Mouse (Mus musculus): ENCODE data around the gene Cep152. TPM values are rescaled to one million over a fixed set of nuclear protein-coding genes. Genes with fewer than 3 reads are reported as not detected.

Gene Cep152
- total and polyA plus RNA-seq, 2 experiments from 2014 or later, result 1.3 to 1.5 TPM

DNA sequence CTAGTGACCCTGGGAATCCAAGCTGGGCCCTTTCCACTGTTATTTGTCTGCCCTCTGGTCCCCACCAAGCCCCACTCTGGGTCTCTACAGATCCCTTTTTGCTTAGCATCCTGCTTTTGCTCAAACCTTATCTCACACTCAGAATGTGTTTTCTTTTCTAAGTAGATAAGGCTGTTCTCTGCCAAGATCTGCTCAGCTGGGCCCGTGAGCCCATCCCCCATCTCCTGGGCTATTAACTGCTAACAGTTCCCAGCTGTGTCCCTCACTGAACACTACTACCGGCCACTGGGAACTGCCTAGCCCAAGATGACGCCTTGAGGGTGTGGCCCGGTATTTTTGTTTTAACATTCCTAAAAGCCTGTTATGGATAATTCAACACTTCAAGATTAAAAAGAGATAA, 108.3 kb downstream of the Cep152 start:
- Histone ChIP-seq H3K9ac (replicated peaks; ENCODE audit: low read depth, low read length) (no peak overlapping the region), H3K27ac (ENCODE audit: low read depth) (peak overlapping the region; percentile 50), H3K4me1 (ENCODE audit: control insufficient read depth, insufficient read depth) (peaks cover 15% of the 10 kb centered on the region), H3K36me3 (replicated peaks; ENCODE audit: control insufficient read depth, insufficient read depth, low read length) (no peaks in the 10 kb centered on the region), H3K4me3 (ENCODE audit: low read depth, low read length) (no peak overlapping the region), H3K9me3 (replicated peaks; ENCODE audit: control insufficient read depth, low read length) (no peaks in the 10 kb centered on the region), H3K27me3 (ENCODE audit: control insufficient read depth, insufficient read depth, low read length) (no peaks in the 10 kb centered on the region), H3K4me2 (ENCODE audit: low read depth, low read length) (no peak overlapping the region)
- ATAC-seq (ENCODE audit: insufficient read depth, low read depth) (peak; percentile 69; the same call in 1 of the 2 replicates), DNase-seq (ENCODE audit: low spot score) (peak; percentile 52)
- TF ChIP-seq EP300 (IDR thresholded peaks at IDR 0.05; ENCODE audit: low read depth) (no peak), CTCF (IDR thresholded peaks at IDR 0.05; ENCODE audit: low read depth) (no peak)
- WGBS, result 13% methylated on average over 4 of the region's 4 CpGs

DNA sequence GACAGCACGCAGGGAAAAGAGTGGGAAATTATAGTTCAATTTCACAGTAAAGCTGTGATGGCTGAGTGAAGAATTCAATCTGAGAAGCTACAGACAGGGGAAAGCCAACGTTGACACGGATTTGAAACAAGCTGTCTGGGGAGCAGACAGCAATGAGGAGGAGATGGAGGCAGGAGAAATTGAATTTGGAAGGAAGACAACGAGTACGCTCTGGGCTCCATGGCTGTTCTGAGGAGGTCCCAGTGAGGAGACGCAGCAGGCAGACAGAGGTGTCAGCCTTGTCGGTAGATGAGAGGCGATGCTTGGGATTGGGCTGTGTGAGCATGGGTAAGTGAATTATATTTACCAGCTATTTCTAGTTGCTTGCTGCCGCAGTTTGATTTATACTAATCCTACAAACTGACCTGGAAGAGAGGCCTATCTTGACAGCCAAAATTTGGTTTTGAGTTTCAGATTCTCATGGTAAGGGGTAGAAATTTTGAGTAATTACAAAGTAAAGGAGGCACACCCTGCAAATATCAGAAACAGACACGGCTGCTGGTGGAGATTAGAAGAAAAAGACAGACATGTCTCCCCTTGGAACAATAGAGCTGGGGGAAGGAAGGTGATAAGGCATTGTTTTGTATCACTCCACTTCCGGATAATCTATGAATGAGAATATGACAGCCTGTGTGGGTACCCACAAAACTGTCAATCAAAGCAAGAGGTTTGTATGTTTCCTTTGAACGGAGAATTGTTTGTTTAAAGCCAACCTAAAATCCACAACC, 109.4 kb downstream of the Cep152 start:
- H3K27ac ChIP-seq (ENCODE audit: low read depth), result peak overlapping the region; percentile 48
- ATAC-seq (ENCODE audit: insufficient read depth, low read depth), result no peak

DNA sequence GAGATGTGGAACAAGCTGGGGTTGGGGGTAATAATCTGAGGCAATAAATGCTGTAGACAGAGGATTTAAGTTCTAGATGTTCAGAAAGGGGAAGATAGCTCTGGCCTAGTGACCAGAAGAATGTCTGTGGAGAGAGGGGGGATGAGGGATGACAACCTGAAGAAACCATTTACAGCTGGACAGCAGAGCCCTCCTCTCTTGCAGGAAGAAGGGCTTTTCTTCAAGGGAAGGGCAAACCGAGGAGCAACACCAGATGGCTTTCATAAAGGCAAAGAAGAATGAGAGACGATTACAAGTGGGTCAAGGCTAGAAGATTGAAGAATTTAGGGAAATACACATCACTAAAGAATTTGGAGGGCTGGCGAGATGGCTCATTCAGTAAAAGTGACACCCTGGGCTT, 110.5 kb downstream of the Cep152 start:
- DNase-seq (ENCODE audit: low spot score) (no peak), ATAC-seq (ENCODE audit: insufficient read depth, low read depth) (no peak)
- H3K27ac ChIP-seq (ENCODE audit: low read depth), result no peak overlapping the region
- no peak overlapping the region for H3K4me2 ChIP-seq (ENCODE audit: low read depth, low read length)
- H3K4me3 ChIP-seq (ENCODE audit: low read depth, low read length), result no peak overlapping the region
- H3K9me3 ChIP-seq (replicated peaks; ENCODE audit: control insufficient read depth, low read length), result no peaks in the 10 kb centered on the region
- no peaks in the 10 kb centered on the region for H3K36me3 ChIP-seq (replicated peaks; ENCODE audit: control insufficient read depth, insufficient read depth, low read length)
- TF ChIP-seq EP300 (IDR thresholded peaks at IDR 0.05; ENCODE audit: low read depth), result no peak
- H3K27me3 ChIP-seq (ENCODE audit: control insufficient read depth, insufficient read depth, low read length), result no peaks in the 10 kb centered on the region
- H3K9ac ChIP-seq (replicated peaks; ENCODE audit: low read depth, low read length), result no peak overlapping the region
- 68% methylated on average over 3 of the region's 3 CpGs for WGBS
- H3K4me1 ChIP-seq (ENCODE audit: control insufficient read depth, insufficient read depth), result peaks cover 15% of the 10 kb centered on the region

More for the DNA sequence above, 109.4 kb downstream of the Cep152 start:
- H3K4me2 ChIP-seq (ENCODE audit: low read depth, low read length), result no peak overlapping the region
- H3K4me1 ChIP-seq (ENCODE audit: control insufficient read depth, insufficient read depth), result peaks cover 15% of the 10 kb centered on the region
- no peaks in the 10 kb centered on the region for H3K27me3 ChIP-seq (ENCODE audit: control insufficient read depth, insufficient read depth, low read length)
- DNase-seq (ENCODE audit: low spot score), result no peak
- H3K4me3 ChIP-seq (ENCODE audit: low read depth, low read length), result no peak overlapping the region
- WGBS, result 42% methylated on average over 12 of the region's 12 CpGs
- TF ChIP-seq EP300 (IDR thresholded peaks at IDR 0.05; ENCODE audit: low read depth) (no peak), CTCF (IDR thresholded peaks at IDR 0.05; ENCODE audit: low read depth) (no peak)
- H3K36me3 ChIP-seq (replicated peaks; ENCODE audit: control insufficient read depth, insufficient read depth, low read length), result no peaks in the 10 kb centered on the region
- no peaks in the 10 kb centered on the region for H3K9me3 ChIP-seq (replicated peaks; ENCODE audit: control insufficient read depth, low read length)
- H3K9ac ChIP-seq (replicated peaks; ENCODE audit: low read depth, low read length), result no peak overlapping the region

Other genes with a start within 250 kb of the Cep152 start
- gene Gm9913, start 120.0 kb downstream of the Cep152 start, total RNA-seq (2014; rRNA removed; ENCODE audit: low replicate concordance), result not detected in 2 replicates
- 0.42 and 0.51 TPM in 2 replicates for gene Gm9913, start 120.0 kb downstream of the Cep152 start, polyA plus RNA-seq (2015; fragmentation: Nextera tagmentation; extraction: Ambion mirVana)
- 101 and 127 TPM in 2 replicates for gene Fbn1, start 117.1 kb downstream of the Cep152 start, total RNA-seq (2014; rRNA removed; ENCODE audit: low replicate concordance)
- 11.7 and 12.7 TPM in 2 replicates for gene Fbn1, start 117.1 kb downstream of the Cep152 start, polyA plus RNA-seq (2015; fragmentation: Nextera tagmentation; extraction: Ambion mirVana)
- 70.4 and 83.6 TPM in 2 replicates for gene Eid1, start 48.0 kb upstream of the Cep152 start, total RNA-seq (2014; rRNA removed; ENCODE audit: low replicate concordance)
- 80.7 and 87.4 TPM in 2 replicates for gene Eid1, start 48.0 kb upstream of the Cep152 start, polyA plus RNA-seq (2015; fragmentation: Nextera tagmentation; extraction: Ambion mirVana)
- 1.2 and 4.4 TPM in 2 replicates for gene Shc4, start 99.0 kb upstream of the Cep152 start, total RNA-seq (2014; rRNA removed; ENCODE audit: low replicate concordance)
- 0.44 and 0.49 TPM in 2 replicates for gene Shc4, start 99.0 kb upstream of the Cep152 start, polyA plus RNA-seq (2015; fragmentation: Nextera tagmentation; extraction: Ambion mirVana)
- gene Secisbp2l, start 157.8 kb upstream of the Cep152 start, total RNA-seq (2014; rRNA removed; ENCODE audit: low replicate concordance), result 15.6 and 44.3 TPM in 2 replicates
- gene Secisbp2l, start 157.8 kb upstream of the Cep152 start, polyA plus RNA-seq (2015; fragmentation: Nextera tagmentation; extraction: Ambion mirVana), result 9.9 and 10.5 TPM in 2 replicates
- 47.1 and 53.4 TPM in 2 replicates for gene Galk2, start 234.0 kb upstream of the Cep152 start, total RNA-seq (2014; rRNA removed; ENCODE audit: low replicate concordance)
- gene Galk2, start 234.0 kb upstream of the Cep152 start, polyA plus RNA-seq (2015; fragmentation: Nextera tagmentation; extraction: Ambion mirVana), result 23.5 and 25.1 TPM in 2 replicates
- 51.1 and 70.7 TPM in 2 replicates for gene Cops2, start 234.0 kb upstream of the Cep152 start, total RNA-seq (2014; rRNA removed; ENCODE audit: low replicate concordance)
- 45.8 and 47.9 TPM in 2 replicates for gene Cops2, start 234.0 kb upstream of the Cep152 start, polyA plus RNA-seq (2015; fragmentation: Nextera tagmentation; extraction: Ambion mirVana)

Data from heart, postnatal 0 days (tissue).